Mouse (Mus musculus) liver, adult 2 months (tissue): Measurements from ENCODE around the gene Trpm8.

Experiments used
- CTCF ChIP-seq: fragments of 200-500 bp; IDR thresholded peaks from 2 replicates; pipeline ENCODE4 v1.5.1; 2011; ENCODE audit warnings: low read depth, low read length, control low read depth
- POLR2A ChIP-seq: fragments of 200-500 bp; IDR thresholded peaks from 2 replicates; pipeline ENCODE4 v1.6.1; 2011; ENCODE audit warnings: low read length, control low read depth; ENCODE audit not compliant: insufficient read depth; ENCODE audit errors: extremely low read depth

DNA sequence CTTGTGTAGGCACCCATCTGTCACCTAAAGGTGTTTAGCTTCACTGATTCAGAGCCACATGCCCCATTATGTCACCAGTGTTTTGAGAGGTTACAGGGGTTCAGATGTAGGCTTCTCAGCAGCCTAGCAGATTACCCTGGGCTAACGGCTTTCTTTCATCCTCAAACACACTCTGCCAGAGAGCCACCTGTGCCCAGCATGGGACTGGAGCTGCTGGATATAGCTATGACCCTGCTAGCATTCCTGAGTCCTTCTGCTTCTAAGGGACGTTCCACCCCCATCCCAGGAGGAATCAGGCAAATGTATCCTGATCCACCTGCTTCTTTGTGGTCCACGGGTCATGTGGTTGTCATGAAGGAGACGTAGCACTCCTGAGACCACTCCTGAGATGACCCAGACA lies 114.2 kb downstream of the Trpm8 start:
- TF ChIP-seq CTCF (no peak), POLR2A (no peak)
